ENCODE assay signal across 20 mouse cellular contexts in the genomic region with DNA sequence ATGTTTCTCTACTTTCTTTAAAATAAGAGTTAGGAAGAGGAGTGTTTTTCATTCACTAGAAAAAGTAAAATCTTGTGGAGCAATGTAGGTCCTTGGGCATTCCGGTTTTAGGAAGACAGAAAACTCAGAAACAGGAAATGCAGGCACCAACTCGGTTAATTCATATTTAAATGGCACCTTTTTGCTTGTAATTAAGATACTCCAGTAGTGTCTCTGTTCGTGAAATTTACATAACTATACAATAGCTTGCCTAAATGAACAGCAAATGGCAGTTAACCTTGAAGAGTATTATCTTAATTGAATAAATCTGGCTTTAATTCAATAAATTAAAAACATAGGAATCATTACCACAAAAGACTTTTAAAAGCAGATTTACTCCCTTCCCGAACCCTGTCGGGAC.
DNase-seq lines count a peak whose midpoint lies in the region; ATAC-seq lines count a peak whose summit lies in the region.
"Had no signal": no experiment of that assay in that cellular context is flagged by ENCODE, and none has a peak within 500 bp of the region (broad histone marks: within the 10 kb centered on the region; RNA-seq: fewer than 3 reads in every experiment).

No protein-coding gene starts in this region.

- no peak overlapping the region for H3K9ac ChIP-seq in midbrain, embryonic 12.5 days (replicated peaks)
- H3K9ac ChIP-seq in midbrain, embryonic 13.5 days (replicated peaks) = no peak overlapping the region
- H3K9ac ChIP-seq in forebrain, embryonic 16.5 days (replicated peaks; ENCODE audit: low read depth, low read length) = no peak overlapping the region
- H3K9ac ChIP-seq: heart, embryonic 15.5 days had no signal

- peak overlapping the region; percentile 42; the same call in 1 of the 2 replicates for H3K4me2 ChIP-seq in midbrain, embryonic 12.5 days (replicated peaks)
- no peak overlapping the region for H3K4me2 ChIP-seq in midbrain, embryonic 13.5 days (replicated peaks)
- H3K4me2 ChIP-seq in forebrain, embryonic 16.5 days (ENCODE audit: low read length) = no peak overlapping the region; the same call in 1 of the 2 replicates

- no peaks in the 10 kb centered on the region for H3K36me3 ChIP-seq in midbrain, embryonic 12.5 days
- H3K36me3 ChIP-seq in midbrain, embryonic 13.5 days = no peaks in the 10 kb centered on the region
- H3K36me3 ChIP-seq in forebrain, embryonic 16.5 days (ENCODE audit: control insufficient read depth, insufficient read depth) = no peaks in the 10 kb centered on the region
- H3K36me3 ChIP-seq: heart, embryonic 15.5 days had no signal

- no peaks in the 10 kb centered on the region for H3K27me3 ChIP-seq in midbrain, embryonic 12.5 days
- H3K27me3 ChIP-seq in midbrain, embryonic 13.5 days = no peaks in the 10 kb centered on the region
- H3K27me3 ChIP-seq in forebrain, embryonic 16.5 days (replicated peaks; ENCODE audit: control insufficient read depth, insufficient read depth, low read length) = no peaks in the 10 kb centered on the region
- H3K27me3 ChIP-seq: heart, embryonic 15.5 days had no signal

- no peak overlapping the region for H3K4me3 ChIP-seq in midbrain, embryonic 12.5 days
- no peak overlapping the region for H3K4me3 ChIP-seq in midbrain, embryonic 13.5 days (replicated peaks)
- no peak overlapping the region for H3K4me3 ChIP-seq in forebrain, embryonic 16.5 days (replicated peaks; ENCODE audit: low read length)

- 43% methylated on average over 5 of the region's 5 CpGs for WGBS in midbrain, embryonic 12.5 days
- 29% methylated on average over 5 of the region's 5 CpGs for WGBS in midbrain, embryonic 13.5 days
- WGBS in forebrain, embryonic 16.5 days = 8% methylated on average over 5 of the region's 5 CpGs

- ATAC-seq in midbrain, embryonic 12.5 days (ENCODE audit: low FRiP score, low read depth) = no peak
- ATAC-seq in midbrain, embryonic 13.5 days = no peak
- ATAC-seq in forebrain, embryonic 16.5 days = no peak
- ATAC-seq: hindbrain, postnatal 0 days; intestine, embryonic 16.5 days had no signal

- H3K9me3 ChIP-seq in midbrain, embryonic 12.5 days = no peaks in the 10 kb centered on the region
- no peaks in the 10 kb centered on the region for H3K9me3 ChIP-seq in midbrain, embryonic 13.5 days
- no peaks in the 10 kb centered on the region for H3K9me3 ChIP-seq in forebrain, embryonic 16.5 days (ENCODE audit: control insufficient read depth, low read length)
- H3K9me3 ChIP-seq: heart, embryonic 15.5 days had no signal

- DNase-seq in heart, adult 11 months = peak; percentile 3
- DNase-seq in heart, adult 9 months (ENCODE audit: low spot score in 2 of 2) = no peak
- peak; percentile 31 for DNase-seq in ZHBTc4 (ENCODE audit: low read depth, low spot score)
- no peak for DNase-seq in lung, postnatal 36 days
- no peak for DNase-seq in cerebellum, postnatal 25 days
- DNase-seq: adrenal gland, postnatal 14 days; cerebellum, adult 8-10 months; gastrocnemius, postnatal 10 days; heart, adult 18-20 months; heart, postnatal 36 days; kidney, adult 9 months; kidney, postnatal 25 days; layer of hippocampus, postnatal 36 days; right cerebral cortex, postnatal 14 days had no signal

- peak overlapping the region; percentile 80 for H3K27ac ChIP-seq in midbrain, embryonic 12.5 days (replicated peaks)
- no peak overlapping the region for H3K27ac ChIP-seq in midbrain, embryonic 13.5 days
- H3K27ac ChIP-seq in forebrain, embryonic 16.5 days (ENCODE audit: low read length) = peak overlapping the region; percentile 41
- H3K27ac ChIP-seq: hindbrain, postnatal 0 days had no signal

- peaks cover 49% of the 10 kb centered on the region for H3K4me1 ChIP-seq in midbrain, embryonic 12.5 days
- peaks cover 40% of the 10 kb centered on the region for H3K4me1 ChIP-seq in midbrain, embryonic 13.5 days (replicated peaks)
- H3K4me1 ChIP-seq in forebrain, embryonic 16.5 days (replicated peaks; ENCODE audit: control insufficient read depth, insufficient read depth, low read length) = peaks cover 23% of the 10 kb centered on the region

Comparison
In these comparisons a context has a peak if more than half of its experiments do, and no peak if none do; other contexts are left out.
1. DNase-seq: peak in heart, adult 11 months (single experiment) and ZHBTc4 (single experiment); none in heart, adult 9 months (0 of 2), lung, postnatal 36 days (single experiment) and cerebellum, postnatal 25 days (0 of 2).